In genomic region chr7:99889175-99889880, GRCm38 (mm10) we compare ENCODE assay signal across 8 mouse cellular contexts. TPM values are rescaled to one million over a fixed set of nuclear protein-coding genes. Genes with fewer than 3 reads are reported as not detected.
DNase-seq lines count a peak whose midpoint lies in the region; ATAC-seq and TF ChIP-seq lines count a peak whose summit lies in the region.

No protein-coding gene starts in this region.

- H3K79me2 ChIP-seq in heart, adult 2 months (replicated peaks; ENCODE audit: control insufficient read depth, insufficient read depth, low read length), result no peaks in the 10 kb centered on the region

- no peaks in the 10 kb centered on the region for H3K4me1 ChIP-seq in heart, adult 2 months (ENCODE audit: control insufficient read depth, insufficient read depth, low read length)

- WGBS in heart, adult 2 months, result 35% methylated on average over 10 of the region's 10 CpGs

- no peak overlapping the region for H3K9ac ChIP-seq in heart, adult 2 months (ENCODE audit: low read depth, low read length)

- TF ChIP-seq EP300 in heart, adult 2 months (IDR thresholded peaks at IDR 0.05; ENCODE audit: insufficient read depth, low read depth, low read length), result no peak

- no peak overlapping the region for H3K27ac ChIP-seq in heart, adult 2 months

- no peaks in the 10 kb centered on the region for H3K27me3 ChIP-seq in heart, adult 2 months (ENCODE audit: control insufficient read depth, insufficient read depth, low read length)

- peak; percentile 75 to 80 for ATAC-seq in hematopoietic stem cell, adult 5-6 weeks (replicated peaks in 1 of 2; ENCODE audit: insufficient read depth in 1 of 2, low FRiP score in 2 of 2, low TSS enrichment in 1 of 2, low read depth in 1 of 2, poor library complexity in 2 of 2, severe bottlenecking in 2 of 2)

- TF ChIP-seq POLR2A in heart, adult 2 months (IDR thresholded peaks at IDR 0.05; ENCODE audit: insufficient read depth, low read depth, low read length), result no peak

- peak; percentile 21 for TF ChIP-seq CTCF in heart, adult 2 months (IDR thresholded peaks at IDR 0.05)

- no peak overlapping the region for H3K4me3 ChIP-seq in heart, adult 2 months

- no peaks in the 10 kb centered on the region for H3K36me3 ChIP-seq in heart, adult 2 months (ENCODE audit: control insufficient read depth, insufficient read depth, low read length)

- intact Hi-C loops in heart, adult 2 months (cut with DNase I), result no loop called here
- intact Hi-C loops in heart, postnatal 36 days (cut with DNase I), result no loop called here
- intact Hi-C loops in left cerebral cortex, postnatal 10 days (cut with DNase I), result no loop called here

- no peak for DNase-seq in heart, adult 2 months
- DNase-seq in heart, postnatal 36 days, result no peak
- DNase-seq in CD8-positive naive resting alpha-beta T cell, adult 2 months (ENCODE audit: low read depth in 2 of 2, low spot score in 2 of 2), result peak; percentile 34 to 50
- DNase-seq in natural killer cell, adult 2 months (ENCODE audit: low spot score in 2 of 2), result peak; percentile 9 to 13
- DNase-seq in left cerebral cortex, postnatal 10 days (ENCODE audit: extremely low spot score in 1 of 2, low spot score in 2 of 2), result no peak
- DNase-seq in c-Kit-positive CD71-positive TER-119-positive erythroid progenitor cells, embryonic 14.5 days (ENCODE audit: low spot score), result no peak
- DNase-seq in ovary, postnatal 36 days (ENCODE audit: low spot score), result no peak

RNA-seq across cellular contexts. Expression of gene Spcs2, which starts 26.1 kb away (rescaled TPM):
- total RNA-seq in heart, adult 2 months (2021), result 10 to 100 TPM; 58.8 to 60.9 TPM
- 21.0 and 40.0 TPM in 2 replicates for polyA plus RNA-seq in heart, adult 2 months (2012; rRNA removed)
- total RNA-seq in heart, postnatal 36 days (2021), result 10 to 100 TPM; 48.0 to 50.4 TPM
- 168 and 175 TPM in 2 replicates for total RNA-seq in hematopoietic stem cell, adult 5-6 weeks (2017)
- total RNA-seq in left cerebral cortex, postnatal 10 days (2021), result 10 to 100 TPM; 79.7 to 86.7 TPM

RNA-seq across cellular contexts. Expression of gene Xrra1, which starts 30.4 kb away (rescaled TPM):
- total RNA-seq in heart, adult 2 months (2021), result under 1 TPM in 1 of 2 experiments, not detected in 1; 0.10 TPM
- polyA plus RNA-seq in heart, adult 2 months (2012; rRNA removed), result 0.14 TPM in 1 of 2 replicates, not detected in the other
- total RNA-seq in heart, postnatal 36 days (2021), result not detected
- not detected in 2 replicates for total RNA-seq in hematopoietic stem cell, adult 5-6 weeks (2017)
- total RNA-seq in left cerebral cortex, postnatal 10 days (2021), result 1 to 10 TPM; 1.3 to 1.5 TPM

Comparison
In these comparisons a context has a peak if more than half of its experiments do, and no peak if none do; other contexts are left out.
1. DNase-seq: peak in CD8-positive naive resting alpha-beta T cell, adult 2 months (2 of 2) and natural killer cell, adult 2 months (2 of 2); none in heart, adult 2 months (0 of 2), heart, postnatal 36 days (0 of 2), left cerebral cortex, postnatal 10 days (0 of 2), c-Kit-positive CD71-positive TER-119-positive erythroid progenitor cells, embryonic 14.5 days (single experiment) and ovary, postnatal 36 days (single experiment).